In genomic region chr12:112766586-112766985, GRCm38 (mm10) we compare ENCODE assay signal across 25 mouse cellular contexts. TPM values are rescaled to one million over a fixed set of nuclear protein-coding genes. Genes with fewer than 3 reads are reported as not detected.
DNase-seq lines count a peak whose midpoint lies in the region; TF ChIP-seq lines count a peak whose summit lies in the region.
"Had no signal": no experiment of that assay in that cellular context is flagged by ENCODE, and none has a peak within 500 bp of the region (broad histone marks: within the 10 kb centered on the region; RNA-seq: fewer than 3 reads in every experiment).

No protein-coding gene starts in this region.

- no peak overlapping the region for H3K9ac ChIP-seq in MEL (ENCODE audit: control insufficient read depth, low read depth, low read length, poor library complexity, severe bottlenecking)
- H3K9ac ChIP-seq: embryonic facial prominence, embryonic 13.5 days; embryonic facial prominence, embryonic 15.5 days; forebrain, embryonic 12.5 days had no signal

- no peak for TF ChIP-seq POLR2A in MEL (IDR thresholded peaks at IDR 0.05; ENCODE audit: control insufficient read depth in 1 of 2, insufficient read depth in 1 of 2, low read depth in 1 of 2, low read length in 2 of 2, poor library complexity in 1 of 2)

- H3K9me3 ChIP-seq in heart, embryonic 10.5 days = no peaks in the 10 kb centered on the region
- no peaks in the 10 kb centered on the region for H3K9me3 ChIP-seq in MEL (replicated peaks; ENCODE audit: insufficient read depth, low read length)
- H3K9me3 ChIP-seq: embryonic facial prominence, embryonic 13.5 days; embryonic facial prominence, embryonic 15.5 days; forebrain, embryonic 10.5 days; forebrain, embryonic 12.5 days; G1E had no signal

- peaks cover 3% of the 10 kb centered on the region; the same call in 1 of the 2 replicates for H3K27me3 ChIP-seq in heart, embryonic 10.5 days (ENCODE audit: insufficient read depth, poor library complexity, severe bottlenecking)
- H3K27me3 ChIP-seq in MEL (ENCODE audit: control insufficient read depth in 1 of 2, insufficient read depth in 2 of 2, low read length in 2 of 2) = no peaks in the 10 kb centered on the region
- H3K27me3 ChIP-seq: CH12.LX; embryonic facial prominence, embryonic 13.5 days; embryonic facial prominence, embryonic 15.5 days; forebrain, embryonic 12.5 days had no signal

- TF ChIP-seq RAD21 in MEL (IDR thresholded peaks at IDR 0.05; ENCODE audit: low read depth, low read length) = no peak

- no peak overlapping the region for H3K27ac ChIP-seq in heart, embryonic 10.5 days
- H3K27ac ChIP-seq in MEL (ENCODE audit: control insufficient read depth, low read depth, low read length) = no peak overlapping the region
- H3K27ac ChIP-seq: embryonic facial prominence, embryonic 13.5 days; embryonic facial prominence, embryonic 15.5 days; forebrain, embryonic 10.5 days; forebrain, embryonic 12.5 days had no signal

- TF ChIP-seq CTCF in MEL (IDR thresholded peaks at IDR 0.05 in 2 of 3, conservative IDR thresholded peaks at IDR 0.05 in 1 of 3; ENCODE audit: control insufficient read depth in 1 of 3, insufficient read depth in 1 of 3, low read depth in 2 of 3, low read length in 3 of 3, poor library complexity in 1 of 3, severe bottlenecking in 1 of 3) = no peak

- no peak overlapping the region for H3K4me3 ChIP-seq in heart, embryonic 10.5 days
- no peak overlapping the region for H3K4me3 ChIP-seq in MEL (ENCODE audit: control insufficient read depth in 1 of 2, insufficient read depth in 1 of 2, low read depth in 2 of 2, low read length in 2 of 2)
- H3K4me3 ChIP-seq: embryonic facial prominence, embryonic 13.5 days; embryonic facial prominence, embryonic 15.5 days; erythroblast, embryonic 14.5 days; forebrain, embryonic 10.5 days; forebrain, embryonic 12.5 days had no signal

- H3K79me2 ChIP-seq in MEL (ENCODE audit: control insufficient read depth, insufficient read depth, low read length, poor library complexity) = no peaks in the 10 kb centered on the region

- intact Hi-C loops in gastrocnemius, postnatal 14 days (cut with DNase I; ENCODE audit: low total_unique reads) = no loop called here

- DNase-seq in gastrocnemius, postnatal 14 days = peak; percentile 0
- no peak for DNase-seq in gastrocnemius, postnatal 25 days
- DNase-seq in heart, embryonic 10.5 days (ENCODE audit: low spot score) = peak; percentile 31
- DNase-seq in heart, adult 9 months (ENCODE audit: low spot score in 2 of 2) = no peak
- peak; percentile 11 to 53 for DNase-seq in spleen, postnatal 4 days (ENCODE audit: low spot score in 2 of 2)
- no peak for DNase-seq in spleen, adult 18-20 months
- no peak for DNase-seq in MEL (ENCODE audit: low read depth, low spot score)
- DNase-seq: adrenal gland, adult 2 months; adrenal gland, postnatal 10 days; adrenal gland, postnatal 25 days; B cell, adult 2 months; cerebellum, adult 11 months; cerebellum, adult 18-20 months; cerebellum, adult 8-10 months; cerebellum, adult 9-11 months; embryo, embryonic 11 days had no signal

- TF ChIP-seq EP300 in MEL (IDR thresholded peaks at IDR 0.05; ENCODE audit: low read depth in 1 of 2, low read length in 2 of 2) = no peak

- H3K36me3 ChIP-seq in heart, embryonic 10.5 days = no peaks in the 10 kb centered on the region
- H3K36me3 ChIP-seq in MEL (ENCODE audit: control insufficient read depth in 1 of 2, insufficient read depth in 2 of 2, low read length in 2 of 2) = peaks cover 0 to 2% of the 10 kb centered on the region in 2 experiments; a peak in 2 of 4 replicates
- H3K36me3 ChIP-seq: embryonic facial prominence, embryonic 13.5 days; embryonic facial prominence, embryonic 15.5 days; forebrain, embryonic 10.5 days; forebrain, embryonic 12.5 days; G1E had no signal

- WGBS in heart, embryonic 10.5 days = 84% methylated on average over 7 of the region's 7 CpGs

- H3K4me1 ChIP-seq in heart, embryonic 10.5 days = peaks cover 24% of the 10 kb centered on the region; the same call in 1 of the 2 replicates
- peaks cover 0 to 8% of the 10 kb centered on the region in 2 experiments; a peak in 3 of 4 replicates for H3K4me1 ChIP-seq in MEL (ENCODE audit: control insufficient read depth in 1 of 2, insufficient read depth in 2 of 2, low read length in 2 of 2)
- H3K4me1 ChIP-seq: embryonic facial prominence, embryonic 13.5 days; embryonic facial prominence, embryonic 15.5 days; forebrain, embryonic 10.5 days; forebrain, embryonic 12.5 days had no signal

TF ChIP-seq in MEL, 35 proteins besides CTCF, POLR2A, EP300 and RAD21:
- TF ChIP-seq MAX (IDR thresholded peaks at IDR 0.05; ENCODE audit: low read length) = no peak
- 0 out of 2 replicates have a peak, but pooled peaks have one; percentile 27 for TF ChIP-seq ZKSCAN1 (IDR thresholded peaks at IDR 0.05; ENCODE audit: low read depth, low read length)
TF ChIP-seq in MEL: peak in this region for 1.

RNA-seq across cellular contexts. Expression of gene Pld4, which starts 6.1 kb away (rescaled TPM):
- total RNA-seq in gastrocnemius, postnatal 14 days (2021) = 1 to 10 TPM; 3.2 to 4.1 TPM
- total RNA-seq in gastrocnemius, postnatal 25 days (2021) = 1 to 10 TPM; 3.5 to 3.9 TPM
- 0.57 and 2.9 TPM in 2 replicates for polyA plus RNA-seq in heart, embryonic 10.5 days (2016; fragmentation: Nextera tagmentation; extraction: Ambion mirVana)
- total RNA-seq in MEL (2012; rRNA removed) = 9.7 and 9.8 TPM in 2 replicates
- 10 to 100 TPM in 1 of 2 experiments, not detected in 1; 16.4 TPM for polyA plus RNA-seq in MEL (2012; ENCODE audit: insufficient read depth in 1 of 2, insufficient read length in 2 of 2, low read depth in 1 of 2, low replicate concordance in 2 of 2, missing spikeins in 1 of 2)

RNA-seq across cellular contexts. Expression of gene Ahnak2, which starts 35.9 kb away (rescaled TPM):
- 10 to 100 TPM in 1 of 2 experiments, 1 to 10 TPM in 1; 7.8 to 11.3 TPM for total RNA-seq in gastrocnemius, postnatal 14 days (2021)
- 10 to 100 TPM in 1 of 2 experiments, 1 to 10 TPM in 1; 4.9 to 11.8 TPM for total RNA-seq in gastrocnemius, postnatal 25 days (2021)
- polyA plus RNA-seq in heart, embryonic 10.5 days (2016; fragmentation: Nextera tagmentation; extraction: Ambion mirVana) = 0.53 and 0.71 TPM in 2 replicates
- 1.2 and 2.6 TPM in 2 replicates for total RNA-seq in MEL (2012; rRNA removed)
- polyA plus RNA-seq in MEL (2012; ENCODE audit: insufficient read depth in 1 of 2, insufficient read length in 2 of 2, low read depth in 1 of 2, low replicate concordance in 2 of 2, missing spikeins in 1 of 2) = 10 to 100 TPM in 1 of 2 experiments, not detected in 1; 11.4 TPM
- total RNA-seq: common myeloid progenitor, adult 5-6 weeks had no signal
- polyA plus RNA-seq: CD4-positive, CD25-positive, alpha-beta regulatory T cell, adult 4 months had no signal

RNA-seq across cellular contexts. Expression of gene Clba1, which starts 42.2 kb away (rescaled TPM):
- total RNA-seq in gastrocnemius, postnatal 14 days (2021) = under 1 TPM; 0.62 to 0.73 TPM
- under 1 TPM; 0.46 to 0.96 TPM for total RNA-seq in gastrocnemius, postnatal 25 days (2021)
- 13.0 and 14.9 TPM in 2 replicates for polyA plus RNA-seq in heart, embryonic 10.5 days (2016; fragmentation: Nextera tagmentation; extraction: Ambion mirVana)
- 11.2 and 15.2 TPM in 2 replicates for total RNA-seq in MEL (2012; rRNA removed)
- polyA plus RNA-seq in MEL (2012; ENCODE audit: insufficient read depth in 1 of 2, insufficient read length in 2 of 2, low read depth in 1 of 2, low replicate concordance in 2 of 2, missing spikeins in 1 of 2) = 10 to 100 TPM in 1 of 2 experiments, not detected in 1; 21.4 TPM
- polyA plus RNA-seq: erythroblast, embryonic 14.5 days had no signal

RNA-seq across cellular contexts. Expression of gene Cep170b, which starts 46.3 kb away (rescaled TPM):
- 10 to 100 TPM; 10.9 to 14.4 TPM for total RNA-seq in gastrocnemius, postnatal 14 days (2021)
- 1 to 10 TPM; 8.8 to 9.1 TPM for total RNA-seq in gastrocnemius, postnatal 25 days (2021)
- polyA plus RNA-seq in heart, embryonic 10.5 days (2016; fragmentation: Nextera tagmentation; extraction: Ambion mirVana) = 3.9 and 6.6 TPM in 2 replicates
- total RNA-seq in MEL (2012; rRNA removed) = 40.0 and 49.7 TPM in 2 replicates
- 10 to 100 TPM in 1 of 2 experiments, not detected in 1; 64.0 TPM for polyA plus RNA-seq in MEL (2012; ENCODE audit: insufficient read depth in 1 of 2, insufficient read length in 2 of 2, low read depth in 1 of 2, low replicate concordance in 2 of 2, missing spikeins in 1 of 2)
- polyA plus RNA-seq: G1E had no signal

Comparison
In these comparisons a context has a peak if more than half of its experiments do, and no peak if none do; other contexts are left out.
1. DNase-seq: peak in gastrocnemius, postnatal 14 days (single experiment), heart, embryonic 10.5 days (single experiment) and spleen, postnatal 4 days (2 of 2); none in gastrocnemius, postnatal 25 days (single experiment), heart, adult 9 months (0 of 2), spleen, adult 18-20 months (0 of 2) and MEL (single experiment).